Mouse (Mus musculus) left cerebral cortex, postnatal 10 days (tissue): ENCODE data around the gene Nlrc5. TPM values are rescaled to one million over a fixed set of nuclear protein-coding genes. Genes with fewer than 3 reads are reported as not detected.

ENCODE experiments used
- microRNA-seq: library from miRNA; unstranded; fragments of <30 nt; microRNA quantifications from one replicate; pipeline ENCODE4 v1.2.0, GENCODE M21; 2022
- total RNA-seq, 2 experiments: library from RNA; stranded (reverse); gene quantifications; 2 replicates each; pipeline ENCODE4 v1.2.3; 2021

Nlrc5 gene
- total RNA-seq, 2 experiments from 2014 or later = 0.61 to 0.77 TPM

Small RNA genes lying within 50 kb of the gene (microRNA-seq; reads per million reads assigned to microRNA genes)
- not detected for gene Mir7072

Other genes with a start within 250 kb of the Nlrc5 start
- 10 to 100 TPM; 49.1 to 51.0 TPM for gene Nup93, start 219.8 kb upstream of the Nlrc5 start, total RNA-seq
- under 1 TPM; 0.30 to 0.62 TPM for gene Slc12a3, start 105.2 kb upstream of the Nlrc5 start, total RNA-seq
- 10 to 100 TPM; 41.5 to 44.3 TPM for gene Herpud1, start 47.9 kb upstream of the Nlrc5 start, total RNA-seq
- gene Cpne2, start 98.6 kb downstream of the Nlrc5 start, total RNA-seq = 10 to 100 TPM; 40.3 to 42.3 TPM
- 10 to 100 TPM; 34.6 to 35.7 TPM for gene Rspry1, start 167.6 kb downstream of the Nlrc5 start, total RNA-seq
- 10 to 100 TPM; 42.0 to 46.1 TPM for gene Fam192a, start 167.6 kb downstream of the Nlrc5 start, total RNA-seq
- 100 to 1,000 TPM; 149 to 156 TPM for gene Arl2bp, start 232.2 kb downstream of the Nlrc5 start, total RNA-seq